Mouse (Mus musculus): Measurements from ENCODE around the gene Plxnb3. TPM values are rescaled to one million over a fixed set of nuclear protein-coding genes. Genes with fewer than 3 reads are reported as not detected.

The Plxnb3 gene
- polyA plus RNA-seq, 1 experiment from 2014 or later: 0.12 TPM

- Histone ChIP-seq H3K9me3 (replicated peaks) (no peaks in the 10 kb centered on the region), H3K4me1 (no peaks in the 10 kb centered on the region), H3K4me3 (no peak overlapping the region), H3K27ac (replicated peaks) (no peak overlapping the region), H3K36me3 (no peaks in the 10 kb centered on the region), H3K27me3 (ENCODE audit: low read depth, poor library complexity, severe bottlenecking) (no peaks in the 10 kb centered on the region)
- 72% methylated on average over 1 of the region's 1 CpGs for WGBS
- DNase-seq (ENCODE audit: low spot score): no peak
These were observed 12.0 kb upstream of the Plxnb3 start for GRCm38 (mm10) chrX:73744774-73745481.

GRCm38 (mm10) chrX:73748977-73749376, 7.9 kb upstream of the Plxnb3 start:
- Histone ChIP-seq H3K9me3 (replicated peaks) (no peaks in the 10 kb centered on the region), H3K36me3 (no peaks in the 10 kb centered on the region), H3K27ac (replicated peaks) (no peak overlapping the region), H3K4me3 (no peak overlapping the region), H3K4me1 (no peaks in the 10 kb centered on the region), H3K27me3 (ENCODE audit: low read depth, poor library complexity, severe bottlenecking) (no peaks in the 10 kb centered on the region)
- no peak for DNase-seq (ENCODE audit: low spot score)
- WGBS: 91% methylated on average over 1 of the region's 1 CpGs

GRCm38 (mm10) chrX:73758611-73759290, 1.9 kb downstream of the Plxnb3 start:
- Histone ChIP-seq H3K36me3 (no peaks in the 10 kb centered on the region), H3K27ac (replicated peaks) (no peak overlapping the region), H3K4me3 (no peak overlapping the region), H3K4me1 (no peaks in the 10 kb centered on the region), H3K27me3 (ENCODE audit: low read depth, poor library complexity, severe bottlenecking) (peaks cover 26% of the 10 kb centered on the region), H3K9me3 (replicated peaks) (no peaks in the 10 kb centered on the region)
- no peak for DNase-seq (ENCODE audit: low spot score)
- 88% methylated on average over 13 of the region's 13 CpGs for WGBS

- WGBS: 75% methylated on average over 1 of the region's 1 CpGs
- Histone ChIP-seq H3K9me3 (replicated peaks) (0 out of 2 replicates have a peak, but pooled peaks cover 5% of the 10 kb centered on the region), H3K27me3 (ENCODE audit: low read depth, poor library complexity, severe bottlenecking) (no peaks in the 10 kb centered on the region), H3K36me3 (no peaks in the 10 kb centered on the region), H3K4me1 (no peaks in the 10 kb centered on the region), H3K27ac (replicated peaks) (no peak overlapping the region), H3K4me3 (no peak overlapping the region)
- no peak for DNase-seq (ENCODE audit: low spot score)
These were observed 8.4 kb downstream of the Plxnb3 start for GRCm38 (mm10) chrX:73765311-73765710.

- Histone ChIP-seq H3K27me3 (ENCODE audit: low read depth, poor library complexity, severe bottlenecking) (no peaks in the 10 kb centered on the region), H3K9me3 (replicated peaks) (peaks cover 5% of the 10 kb centered on the region; the same call in 1 of the 2 replicates), H3K27ac (replicated peaks) (no peak overlapping the region), H3K4me1 (no peaks in the 10 kb centered on the region), H3K36me3 (no peaks in the 10 kb centered on the region), H3K4me3 (no peak overlapping the region)
- DNase-seq (ENCODE audit: low spot score): peak; percentile 13
- WGBS: 57% methylated on average over 9 of the region's 9 CpGs
These were observed 10.4 kb downstream of the Plxnb3 start for GRCm38 (mm10) chrX:73767267-73767666.

- H3K27ac ChIP-seq (replicated peaks): no peak within 1 kb of the TSS
These were observed 17.4 kb downstream of the Plxnb3 start, which contains the start of gene Srpk3 for GRCm38 (mm10) chrX:73774168-73774760. Srpk3 (plus strand) TSS chrX:73774405.

GRCm38 (mm10) chrX:73774802-73775483, 18.1 kb downstream of the Plxnb3 start:
- H3K9me3 ChIP-seq (replicated peaks): no peaks in the 10 kb centered on the region; the same call in 1 of the 2 replicates
- no peaks in the 10 kb centered on the region for H3K27me3 ChIP-seq (ENCODE audit: low read depth, poor library complexity, severe bottlenecking)
- H3K4me1 ChIP-seq: 0 out of 2 replicates have a peak, but pooled peaks cover 3% of the 10 kb centered on the region
- H3K27ac ChIP-seq (replicated peaks): no peak overlapping the region
- peak; percentile 19 for DNase-seq (ENCODE audit: low spot score)
- H3K4me3 ChIP-seq: no peak overlapping the region
- 76% methylated on average over 10 of the region's 10 CpGs for WGBS
- H3K36me3 ChIP-seq: peaks cover 42% of the 10 kb centered on the region

More at GRCm38 (mm10) chrX:73774168-73774760, 17.4 kb downstream of the Plxnb3 start, which contains the start of gene Srpk3:
- Histone ChIP-seq H3K4me1 (0 out of 2 replicates have a peak, but pooled peaks cover 3% of the 10 kb centered on the region), H3K4me3 (no peak within 1 kb of the TSS), H3K9me3 (replicated peaks) (no peaks in the 10 kb centered on the region; the same call in 1 of the 2 replicates), H3K27me3 (ENCODE audit: low read depth, poor library complexity, severe bottlenecking) (no peaks in the 10 kb centered on the region), H3K36me3 (peaks cover 35% of the 10 kb centered on the region)
- 66% methylated on average over 9 of the region's 9 CpGs for WGBS
- no peak for DNase-seq (ENCODE audit: low spot score)

DNA sequence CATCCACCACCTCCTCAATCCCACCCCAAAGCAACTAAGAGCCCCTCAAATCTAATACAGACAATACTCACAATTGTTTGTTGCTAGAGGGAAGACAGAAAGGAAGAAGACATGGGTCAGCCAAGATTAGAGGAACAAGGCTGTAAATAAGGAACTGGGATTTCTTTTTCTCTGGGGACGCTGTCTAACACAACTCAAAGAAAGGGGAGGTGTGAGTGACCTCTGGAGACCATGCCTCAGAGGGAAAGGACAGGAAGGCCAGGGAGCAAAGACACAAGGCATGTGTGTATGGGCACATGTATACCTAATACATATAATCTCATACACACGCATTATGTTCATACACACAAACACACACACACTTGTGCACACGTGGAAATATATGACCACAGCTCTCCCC, 25.3 kb downstream of the Plxnb3 start:
- Histone ChIP-seq H3K4me3 (no peak overlapping the region), H3K9me3 (replicated peaks) (no peaks in the 10 kb centered on the region), H3K27me3 (ENCODE audit: low read depth, poor library complexity, severe bottlenecking) (peaks cover 10% of the 10 kb centered on the region), H3K4me1 (peaks cover 13% of the 10 kb centered on the region; the same call in 1 of the 2 replicates), H3K27ac (replicated peaks) (no peak overlapping the region), H3K36me3 (peaks cover 55% of the 10 kb centered on the region)
- no peak for DNase-seq (ENCODE audit: low spot score)
- WGBS: 83% methylated on average over 3 of the region's 3 CpGs

- Histone ChIP-seq H3K4me3 (peak overlapping the region; percentile 67), H3K27ac (replicated peaks) (peak overlapping the region; percentile 92), H3K9me3 (replicated peaks) (no peaks in the 10 kb centered on the region), H3K27me3 (ENCODE audit: low read depth, poor library complexity, severe bottlenecking) (peaks cover 18% of the 10 kb centered on the region), H3K36me3 (peaks cover 43% of the 10 kb centered on the region), H3K4me1 (peaks cover 22% of the 10 kb centered on the region)
- DNase-seq (ENCODE audit: low spot score): no peak
These were observed 28.8 kb downstream of the Plxnb3 start for GRCm38 (mm10) chrX:73785666-73786065.

DNA sequence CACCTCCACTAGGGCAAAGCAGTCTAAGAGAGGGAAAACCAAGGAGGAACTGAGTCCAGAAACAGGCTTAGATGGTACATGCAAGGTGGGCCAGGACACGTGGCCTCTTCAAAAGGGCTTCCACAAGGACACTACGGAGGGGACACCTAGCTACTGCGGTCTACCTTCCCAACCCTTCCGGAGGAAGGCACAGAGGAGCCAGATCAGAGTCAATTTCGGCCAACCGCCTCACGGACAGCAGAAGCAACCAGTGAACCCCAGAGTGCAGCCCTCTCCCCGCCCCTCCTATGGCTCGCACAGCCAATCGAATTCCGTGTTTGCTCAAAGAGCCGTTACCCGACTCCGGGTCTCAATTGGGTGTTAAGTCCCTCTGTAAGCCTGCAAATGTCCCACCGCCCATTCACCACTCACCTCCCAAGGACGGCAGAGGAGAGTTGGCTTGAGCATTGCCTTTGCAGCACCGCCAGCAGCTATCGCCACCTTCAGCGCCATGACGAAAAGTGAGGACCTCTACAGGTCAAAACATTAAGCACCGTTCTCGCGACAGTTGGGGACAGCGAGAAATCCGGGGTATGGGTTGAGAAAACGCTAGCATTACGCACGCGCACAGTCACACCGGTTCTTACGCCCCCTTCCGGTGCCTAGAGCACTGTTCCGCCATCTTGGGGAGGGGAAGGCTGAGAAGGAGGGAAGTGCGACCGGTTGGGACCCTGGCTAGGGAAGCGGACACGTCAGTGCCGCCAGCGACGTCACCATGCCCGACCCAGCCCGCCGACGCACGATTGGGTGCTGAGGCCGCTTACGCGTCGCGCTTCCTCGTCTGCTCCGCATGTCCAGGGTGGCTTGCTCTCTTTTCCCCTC, 29.7 kb downstream of the Plxnb3 start, which contains the start of the genes Idh3g and Ssr4:
Idh3g (minus strand) TSS at position 534 of the 861 bp plus-strand sequence.
Ssr4 (plus strand) TSS at position 665 of the 861 bp plus-strand sequence.
- Histone ChIP-seq H3K4me1 (peaks cover 22% of the 10 kb centered on the region), H3K36me3 (peaks cover 41% of the 10 kb centered on the region), H3K4me3 (peak within 1 kb of the TSS; percentile 67), H3K27me3 (ENCODE audit: low read depth, poor library complexity, severe bottlenecking) (peaks cover 18% of the 10 kb centered on the region), H3K9me3 (replicated peaks) (no peaks in the 10 kb centered on the region), H3K27ac (replicated peaks) (peak within 1 kb of the TSS; percentile 92)
- WGBS: 17% methylated on average over 52 of the region's 52 CpGs
- DNase-seq (ENCODE audit: low spot score): peak; percentile 92

DNA sequence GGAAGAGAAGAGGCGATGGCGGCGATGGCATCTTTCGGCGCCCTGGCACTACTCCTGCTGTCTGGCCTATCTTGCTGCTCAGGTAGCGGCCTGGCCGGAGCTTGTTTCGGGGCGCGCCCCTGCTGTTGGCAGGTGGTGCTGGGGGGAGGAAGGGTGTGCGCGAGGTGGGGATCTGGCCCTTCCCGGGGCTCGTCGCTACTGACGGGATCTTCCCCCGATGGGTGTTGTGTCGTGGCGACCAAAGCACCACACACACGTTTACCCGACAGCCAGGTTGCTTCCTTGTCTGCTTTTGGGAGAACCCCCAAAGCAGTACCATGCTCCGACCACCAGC, 30.3 kb downstream of the Plxnb3 start:
- H3K27ac ChIP-seq (replicated peaks): peak overlapping the region; percentile 92
- WGBS: 19% methylated on average over 22 of the region's 22 CpGs
- no peak for DNase-seq (ENCODE audit: low spot score)
- H3K9me3 ChIP-seq (replicated peaks): no peaks in the 10 kb centered on the region
- peaks cover 35% of the 10 kb centered on the region for H3K36me3 ChIP-seq
- H3K27me3 ChIP-seq (ENCODE audit: low read depth, poor library complexity, severe bottlenecking): peaks cover 18% of the 10 kb centered on the region
- H3K4me1 ChIP-seq: peaks cover 22% of the 10 kb centered on the region
- H3K4me3 ChIP-seq: peak overlapping the region; percentile 67

Measured in midbrain, embryonic 10.5 days (tissue).